Mouse (Mus musculus): Measurements from ENCODE around the gene L2hgdh.

- no peak for TF ChIP-seq CTCF (conservative IDR thresholded peaks at IDR 0.05; ENCODE audit: low read length)
- no peak for TF ChIP-seq POU5F1 (IDR thresholded peaks at IDR 0.05; ENCODE audit: borderline replicate concordance, low read length)
- no peak for TF ChIP-seq NANOG (IDR thresholded peaks at IDR 0.05; ENCODE audit: borderline replicate concordance, low read length)
Measured at GRCm38 (mm10) chr12:69753936-69754335, 29.3 kb upstream of the L2hgdh start.
